Mouse (Mus musculus): Measurements from ENCODE around the gene Rala. TPM values are rescaled to one million over a fixed set of nuclear protein-coding genes. Genes with fewer than 3 reads are reported as not detected.

The Rala gene
- total and polyA plus RNA-seq, 3 experiments = 21.4 to 42.6 (median 33.0) TPM

DNA sequence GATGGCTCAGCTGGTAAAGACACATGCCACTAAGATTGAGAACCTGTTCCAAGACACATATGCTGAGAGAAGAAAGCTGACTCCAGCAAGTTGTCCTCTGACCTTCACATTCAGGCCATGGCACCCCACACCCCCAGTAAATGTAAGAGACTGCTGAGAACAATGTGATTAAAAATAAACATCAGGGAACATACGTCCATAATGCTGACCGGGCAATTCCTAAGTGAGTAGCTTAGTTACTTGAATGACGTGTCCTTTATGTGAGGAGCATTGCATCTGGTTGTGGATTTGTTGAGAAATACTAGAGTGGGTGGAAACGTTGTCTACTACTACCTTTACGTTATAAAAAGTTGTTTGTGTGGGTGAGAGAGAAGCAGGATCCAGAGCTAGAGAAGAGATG is 38.6 kb upstream of the Rala start:
- no peak overlapping the region for H3K27ac ChIP-seq
- no peaks in the 10 kb centered on the region for H3K4me1 ChIP-seq (ENCODE audit: control insufficient read depth, insufficient read depth, low read length)
- DNase-seq = no peak
- TF ChIP-seq EP300 (IDR thresholded peaks at IDR 0.05; ENCODE audit: insufficient read depth, low read depth, low read length) (no peak), POLR2A (IDR thresholded peaks at IDR 0.05; ENCODE audit: insufficient read depth, low read depth, low read length) (no peak), CTCF (IDR thresholded peaks at IDR 0.05) (no peak)
- no peak overlapping the region for H3K9ac ChIP-seq (ENCODE audit: low read depth, low read length)
- no peak overlapping the region for H3K4me3 ChIP-seq
- intact Hi-C loops (cut with DNase I) = loop anchor here (1.0 kb wide), 1 partner anchor 145 kb away; no protein-coding TSS in a partner anchor
- peaks cover 12% of the 10 kb centered on the region for H3K36me3 ChIP-seq (ENCODE audit: control insufficient read depth, insufficient read depth, low read length)
- H3K27me3 ChIP-seq (ENCODE audit: control insufficient read depth, insufficient read depth, low read length) = no peaks in the 10 kb centered on the region
- H3K79me2 ChIP-seq (replicated peaks; ENCODE audit: control insufficient read depth, insufficient read depth, low read length) = no peaks in the 10 kb centered on the region
- WGBS = 67% methylated on average over 5 of the region's 5 CpGs

DNA sequence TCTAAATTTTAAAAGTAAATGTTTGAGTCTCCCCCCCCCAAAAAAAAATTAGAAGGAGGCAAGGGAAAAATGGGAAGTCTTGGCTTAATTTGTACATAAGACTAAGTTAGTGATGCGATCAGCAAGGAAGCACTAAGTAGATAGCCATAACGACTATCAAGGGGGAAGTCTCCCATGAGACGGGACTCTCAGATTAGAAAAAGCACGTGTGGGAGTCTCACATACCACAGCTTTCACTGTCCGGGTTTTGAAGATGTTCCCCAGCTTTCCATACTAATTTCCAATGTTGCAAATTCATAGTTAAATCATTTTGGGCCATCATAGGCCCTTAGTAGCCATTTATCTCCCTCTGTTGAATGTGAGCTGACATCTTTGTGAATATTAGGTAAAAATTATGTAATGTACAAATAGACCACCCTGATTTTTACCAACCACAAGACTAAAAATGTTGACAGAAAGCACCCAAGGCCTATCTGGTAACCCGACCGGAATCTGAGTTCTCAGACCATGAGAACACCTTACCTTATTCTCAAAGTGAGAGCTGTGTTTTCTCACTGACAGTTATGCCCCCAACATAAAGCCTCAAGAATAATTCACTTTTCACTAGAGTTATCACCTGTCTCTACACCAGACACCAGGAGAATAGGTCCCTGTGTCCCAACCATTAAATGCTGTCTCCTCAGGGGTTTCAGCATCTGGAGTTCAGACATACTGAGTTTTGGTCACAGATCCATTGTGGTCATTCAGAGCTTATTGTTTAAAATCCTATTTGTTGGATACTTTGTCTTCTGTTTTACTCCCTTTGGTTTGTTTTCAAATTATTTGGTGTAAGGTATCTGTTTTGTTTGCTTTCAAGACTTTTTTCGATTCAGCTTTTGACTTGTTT is 33.1 kb upstream of the Rala start:
- WGBS = 56% methylated on average over 8 of the region's 8 CpGs
- TF ChIP-seq POLR2A (IDR thresholded peaks at IDR 0.05; ENCODE audit: insufficient read depth, low read depth, low read length) (no peak), CTCF (IDR thresholded peaks at IDR 0.05) (no peak), EP300 (IDR thresholded peaks at IDR 0.05; ENCODE audit: insufficient read depth, low read depth, low read length) (no peak)
- Histone ChIP-seq H3K4me1 (ENCODE audit: control insufficient read depth, insufficient read depth, low read length) (no peaks in the 10 kb centered on the region), H3K36me3 (ENCODE audit: control insufficient read depth, insufficient read depth, low read length) (no peaks in the 10 kb centered on the region), H3K27ac (no peak overlapping the region), H3K4me3 (no peak overlapping the region), H3K79me2 (replicated peaks; ENCODE audit: control insufficient read depth, insufficient read depth, low read length) (no peaks in the 10 kb centered on the region), H3K27me3 (ENCODE audit: control insufficient read depth, insufficient read depth, low read length) (no peaks in the 10 kb centered on the region), H3K9ac (ENCODE audit: low read depth, low read length) (no peak overlapping the region)
- intact Hi-C loops (cut with DNase I) = no loop called here
- DNase-seq = no peak

- Histone ChIP-seq H3K79me2 (replicated peaks; ENCODE audit: control insufficient read depth, insufficient read depth, low read length) (no peaks in the 10 kb centered on the region), H3K9ac (ENCODE audit: low read depth, low read length) (no peak overlapping the region), H3K4me1 (ENCODE audit: control insufficient read depth, insufficient read depth, low read length) (no peaks in the 10 kb centered on the region), H3K4me3 (no peak overlapping the region), H3K27ac (no peak overlapping the region), H3K27me3 (ENCODE audit: control insufficient read depth, insufficient read depth, low read length) (no peaks in the 10 kb centered on the region), H3K36me3 (ENCODE audit: control insufficient read depth, insufficient read depth, low read length) (no peaks in the 10 kb centered on the region)
- peak in 1 of 2 experiments; percentile 46 for DNase-seq
- 10% methylated on average over 2 of the region's 2 CpGs for WGBS
- intact Hi-C loops (cut with DNase I) = no loop called here
- no peak for TF ChIP-seq EP300 (IDR thresholded peaks at IDR 0.05; ENCODE audit: insufficient read depth, low read depth, low read length)
- no peak for TF ChIP-seq CTCF (IDR thresholded peaks at IDR 0.05)
- no peak for TF ChIP-seq POLR2A (IDR thresholded peaks at IDR 0.05; ENCODE audit: insufficient read depth, low read depth, low read length)
These were observed 31.9 kb upstream of the Rala start for GRCm38 (mm10) chr13:17975891-17976290.

GRCm38 (mm10) chr13:17975457-17975856 is 31.4 kb upstream of the Rala start:
- no peaks in the 10 kb centered on the region for H3K4me1 ChIP-seq (ENCODE audit: control insufficient read depth, insufficient read depth, low read length)
- whole genome bisulfite sequencing = 79% methylated on average over 1 of the region's 1 CpGs
- intact Hi-C loops (cut with DNase I) = no loop called here

GRCm38 (mm10) chr13:17974734-17975133 is 30.7 kb upstream of the Rala start:
- WGBS = 92% methylated on average over 9 of the region's 9 CpGs
- intact Hi-C loops (cut with DNase I) = no loop called here
- Histone ChIP-seq H3K27ac (no peak overlapping the region), H3K27me3 (ENCODE audit: control insufficient read depth, insufficient read depth, low read length) (no peaks in the 10 kb centered on the region), H3K36me3 (ENCODE audit: control insufficient read depth, insufficient read depth, low read length) (no peaks in the 10 kb centered on the region), H3K4me1 (ENCODE audit: control insufficient read depth, insufficient read depth, low read length) (no peaks in the 10 kb centered on the region), H3K9ac (ENCODE audit: low read depth, low read length) (no peak overlapping the region), H3K79me2 (replicated peaks; ENCODE audit: control insufficient read depth, insufficient read depth, low read length) (no peaks in the 10 kb centered on the region), H3K4me3 (no peak overlapping the region)
- TF ChIP-seq EP300 (IDR thresholded peaks at IDR 0.05; ENCODE audit: insufficient read depth, low read depth, low read length) = no peak
- no peak for TF ChIP-seq CTCF (IDR thresholded peaks at IDR 0.05)
- no peak for TF ChIP-seq POLR2A (IDR thresholded peaks at IDR 0.05; ENCODE audit: insufficient read depth, low read depth, low read length)
- no peak for DNase-seq

More at GRCm38 (mm10) chr13:17975457-17975856, 31.4 kb upstream of the Rala start:
- Histone ChIP-seq H3K27me3 (ENCODE audit: control insufficient read depth, insufficient read depth, low read length) (no peaks in the 10 kb centered on the region), H3K79me2 (replicated peaks; ENCODE audit: control insufficient read depth, insufficient read depth, low read length) (no peaks in the 10 kb centered on the region), H3K27ac (no peak overlapping the region), H3K4me3 (no peak overlapping the region), H3K36me3 (ENCODE audit: control insufficient read depth, insufficient read depth, low read length) (no peaks in the 10 kb centered on the region), H3K9ac (ENCODE audit: low read depth, low read length) (no peak overlapping the region)
- TF ChIP-seq EP300 (IDR thresholded peaks at IDR 0.05; ENCODE audit: insufficient read depth, low read depth, low read length) (no peak), POLR2A (IDR thresholded peaks at IDR 0.05; ENCODE audit: insufficient read depth, low read depth, low read length) (no peak), CTCF (IDR thresholded peaks at IDR 0.05) (no peak)
- no peak for DNase-seq

- intact Hi-C loops (cut with DNase I) = no loop called here
- Histone ChIP-seq H3K27ac (no peak overlapping the region), H3K36me3 (ENCODE audit: control insufficient read depth, insufficient read depth, low read length) (no peaks in the 10 kb centered on the region), H3K4me1 (ENCODE audit: control insufficient read depth, insufficient read depth, low read length) (no peaks in the 10 kb centered on the region), H3K27me3 (ENCODE audit: control insufficient read depth, insufficient read depth, low read length) (no peaks in the 10 kb centered on the region), H3K9ac (ENCODE audit: low read depth, low read length) (no peak overlapping the region), H3K79me2 (replicated peaks; ENCODE audit: control insufficient read depth, insufficient read depth, low read length) (no peaks in the 10 kb centered on the region), H3K4me3 (no peak overlapping the region)
- no peak for DNase-seq
- no peak for TF ChIP-seq POLR2A (IDR thresholded peaks at IDR 0.05; ENCODE audit: insufficient read depth, low read depth, low read length)
- no peak for TF ChIP-seq CTCF (IDR thresholded peaks at IDR 0.05)
- no peak for TF ChIP-seq EP300 (IDR thresholded peaks at IDR 0.05; ENCODE audit: insufficient read depth, low read depth, low read length)
- 66% methylated on average over 7 of the region's 7 CpGs for WGBS
These were observed 16.6 kb upstream of the Rala start for GRCm38 (mm10) chr13:17960613-17961012.
